ENCODE assay signal across 9 mouse cellular contexts in genomic region chr10:8757429-8757931, GRCm38 (mm10).
DNase-seq lines count a peak whose midpoint lies in the region; ATAC-seq and TF ChIP-seq lines count a peak whose summit lies in the region.
"Had no signal": no experiment of that assay in that cellular context is flagged by ENCODE, and none has a peak within 500 bp of the region (broad histone marks: within the 10 kb centered on the region; RNA-seq: fewer than 3 reads in every experiment).

No protein-coding gene starts in this region.

- peaks cover 54% of the 10 kb centered on the region for H3K4me1 ChIP-seq in embryonic facial prominence, embryonic 14.5 days (ENCODE audit: control insufficient read depth, insufficient read depth, low read length)
- peaks cover 47% of the 10 kb centered on the region for H3K4me1 ChIP-seq in hindbrain, embryonic 12.5 days
- peaks cover 42% of the 10 kb centered on the region for H3K4me1 ChIP-seq in midbrain, embryonic 15.5 days

- H3K27ac ChIP-seq in left cerebral cortex, adult 2 months: peak overlapping the region; percentile 67
- H3K27ac ChIP-seq in embryonic facial prominence, embryonic 14.5 days (replicated peaks; ENCODE audit: low read depth, low read length): peak overlapping the region; percentile 81
- peak overlapping the region; percentile 83 for H3K27ac ChIP-seq in hindbrain, embryonic 12.5 days
- peak overlapping the region; percentile 70 for H3K27ac ChIP-seq in midbrain, embryonic 15.5 days

- WGBS in embryonic facial prominence, embryonic 14.5 days: 14% methylated on average over 21 of the region's 21 CpGs
- 19% methylated on average over 21 of the region's 21 CpGs for WGBS in hindbrain, embryonic 12.5 days
- 6% methylated on average over 21 of the region's 21 CpGs for WGBS in midbrain, embryonic 15.5 days

- H3K9me3 ChIP-seq in embryonic facial prominence, embryonic 14.5 days (ENCODE audit: control insufficient read depth, low read length): no peaks in the 10 kb centered on the region
- H3K9me3 ChIP-seq in hindbrain, embryonic 12.5 days (replicated peaks): no peaks in the 10 kb centered on the region
- no peaks in the 10 kb centered on the region for H3K9me3 ChIP-seq in midbrain, embryonic 15.5 days

- peak; percentile 65 for ATAC-seq in embryonic facial prominence, embryonic 14.5 days (ENCODE audit: low read depth)
- peak; percentile 37; the same call in 1 of the 2 replicates for ATAC-seq in hindbrain, embryonic 12.5 days (ENCODE audit: low FRiP score)
- ATAC-seq in midbrain, embryonic 15.5 days (replicated peaks): peak; percentile 51; the same call in 1 of the 2 replicates

- 0 out of 2 replicates have a peak, but pooled peaks cover 10% of the 10 kb centered on the region for H3K36me3 ChIP-seq in embryonic facial prominence, embryonic 14.5 days (ENCODE audit: control insufficient read depth, insufficient read depth, low read length)
- H3K36me3 ChIP-seq in hindbrain, embryonic 12.5 days: 0 out of 2 replicates have a peak, but pooled peaks cover 3% of the 10 kb centered on the region
- no peaks in the 10 kb centered on the region for H3K36me3 ChIP-seq in midbrain, embryonic 15.5 days (replicated peaks)

- no peak for DNase-seq in left cerebral cortex, adult 2 months (ENCODE audit: extremely low spot score in 1 of 2, low spot score in 2 of 2)
- no peak for DNase-seq in left cerebral cortex, postnatal 36 days (ENCODE audit: low spot score in 2 of 2)
- DNase-seq in embryonic facial prominence, embryonic 14.5 days (ENCODE audit: low spot score): peak; percentile 82
- no peak for DNase-seq in adipocyte (ENCODE audit: low spot score)
- no peak for DNase-seq in left cerebral cortex, adult 18-20 months (ENCODE audit: low spot score in 2 of 2)
- DNase-seq in c-Kit-positive CD71-positive TER-119-positive erythroid progenitor cells, embryonic 14.5 days (ENCODE audit: low spot score): no peak

- no peak overlapping the region; the same call in 1 of the 2 replicates for H3K4me3 ChIP-seq in left cerebral cortex, adult 2 months
- H3K4me3 ChIP-seq in embryonic facial prominence, embryonic 14.5 days (ENCODE audit: low read depth, low read length): peak overlapping the region; percentile 19
- peak overlapping the region; percentile 19; the same call in 1 of the 2 replicates for H3K4me3 ChIP-seq in hindbrain, embryonic 12.5 days
- peak overlapping the region; percentile 28 for H3K4me3 ChIP-seq in midbrain, embryonic 15.5 days

- H3K4me2 ChIP-seq in embryonic facial prominence, embryonic 14.5 days (ENCODE audit: low read depth, low read length): peak overlapping the region; percentile 52
- H3K4me2 ChIP-seq in hindbrain, embryonic 12.5 days (replicated peaks): peak overlapping the region; percentile 50
- peak overlapping the region; percentile 50 for H3K4me2 ChIP-seq in midbrain, embryonic 15.5 days

- TF ChIP-seq CTCF in left cerebral cortex, adult 2 months (IDR thresholded peaks at IDR 0.05): no peak

- intact Hi-C loops in left cerebral cortex, adult 2 months (cut with DNase I): no loop called here
- intact Hi-C loops in left cerebral cortex, postnatal 36 days (cut with DNase I): no loop called here

- no peaks in the 10 kb centered on the region for H3K27me3 ChIP-seq in embryonic facial prominence, embryonic 14.5 days (replicated peaks; ENCODE audit: control insufficient read depth, insufficient read depth, low read length)
- no peaks in the 10 kb centered on the region for H3K27me3 ChIP-seq in hindbrain, embryonic 12.5 days
- no peaks in the 10 kb centered on the region for H3K27me3 ChIP-seq in midbrain, embryonic 15.5 days (replicated peaks)
- H3K27me3 ChIP-seq: Patski had no signal

- H3K9ac ChIP-seq in embryonic facial prominence, embryonic 14.5 days (ENCODE audit: low read depth, low read length): peak overlapping the region; percentile 47
- H3K9ac ChIP-seq in hindbrain, embryonic 12.5 days: 0 out of 2 replicates have a peak overlapping the region, but pooled peaks have one; percentile 32
- H3K9ac ChIP-seq in midbrain, embryonic 15.5 days: peak overlapping the region; percentile 31; the same call in 1 of the 2 replicates
